Mouse (Mus musculus): ENCODE measurements around the gene Klf12.

DNA sequence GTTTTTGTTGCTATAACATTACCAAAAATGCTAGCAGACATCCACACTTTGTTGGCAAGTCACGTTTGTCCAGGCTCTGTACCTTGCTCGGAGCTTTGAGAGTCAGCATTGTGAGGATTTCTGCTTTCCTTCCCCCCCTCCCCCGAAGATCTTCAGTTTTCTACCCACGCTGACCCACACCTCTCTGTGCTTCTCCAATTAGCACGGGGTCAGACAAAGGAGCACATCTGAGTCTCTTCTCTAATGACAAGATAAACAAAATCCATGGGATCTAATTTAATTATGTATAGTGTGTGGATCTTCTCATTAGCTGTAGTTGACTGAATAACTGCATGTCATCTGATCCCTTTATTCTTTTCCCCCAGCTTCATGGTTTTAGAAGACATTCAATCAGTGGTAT is 215.8 kb downstream of the Klf12 start:
- TF ChIP-seq CTCF (IDR thresholded peaks at IDR 0.05; ENCODE audit: borderline replicate concordance, insufficient read depth, low read depth, low read length) (no peak), POLR2A (IDR thresholded peaks at IDR 0.05; ENCODE audit: borderline replicate concordance, insufficient read depth, low read length) (no peak)
